Mouse (Mus musculus): ENCODE data around the gene Nfil3. TPM values are rescaled to one million over a fixed set of nuclear protein-coding genes. Genes with fewer than 3 reads are reported as not detected.

Nfil3 gene
- total and polyA plus RNA-seq, 2 experiments, result 6.2 to 7.9 TPM

DNA sequence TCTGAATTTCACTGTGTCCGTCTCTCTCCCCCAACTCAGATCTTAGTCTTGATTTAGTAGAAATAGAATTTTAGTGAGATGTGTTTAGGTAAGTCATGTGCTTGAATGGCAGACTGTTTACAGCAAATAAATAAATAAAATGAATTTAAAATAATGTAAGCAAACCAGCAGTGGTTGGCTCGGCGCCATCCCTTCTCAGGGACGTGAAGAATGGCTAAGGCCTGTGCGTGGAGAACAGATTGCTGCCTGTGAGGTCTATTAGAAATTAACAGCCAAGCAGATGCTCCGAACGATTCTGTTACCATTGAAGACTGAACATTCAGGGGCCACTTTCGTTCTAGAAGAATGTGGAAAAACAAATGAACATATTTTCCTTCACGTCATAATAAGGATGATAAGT lies 35.1 kb downstream of the Nfil3 start:
- DNase-seq (ENCODE audit: extremely low read depth, low read depth, low spot score), result no peak
- no peaks in the 10 kb centered on the region for H3K79me2 ChIP-seq (ENCODE audit: control insufficient read depth, insufficient read depth, low read length)
- no peaks in the 10 kb centered on the region for H3K36me3 ChIP-seq (ENCODE audit: control insufficient read depth, insufficient read depth, low read length)
- 92% methylated on average over 9 of the region's 9 CpGs for WGBS
- no peaks in the 10 kb centered on the region for H3K27me3 ChIP-seq (ENCODE audit: control insufficient read depth, insufficient read depth, low read length)
- no peak overlapping the region for H3K27ac ChIP-seq (replicated peaks; ENCODE audit: insufficient read depth, low read depth, low read length)
- no peak overlapping the region for H3K4me3 ChIP-seq (ENCODE audit: insufficient read depth, low read depth, low read length)
- H3K9ac ChIP-seq (ENCODE audit: low read depth, low read length), result no peak overlapping the region
- no peaks in the 10 kb centered on the region for H3K4me1 ChIP-seq (ENCODE audit: control insufficient read depth, insufficient read depth, low read length)
- TF ChIP-seq CTCF (IDR thresholded peaks at IDR 0.05; ENCODE audit: low read depth, low read length) (no peak), POLR2A (IDR thresholded peaks at IDR 0.05; ENCODE audit: extremely low read depth, insufficient read depth, low read length) (no peak)

DNA sequence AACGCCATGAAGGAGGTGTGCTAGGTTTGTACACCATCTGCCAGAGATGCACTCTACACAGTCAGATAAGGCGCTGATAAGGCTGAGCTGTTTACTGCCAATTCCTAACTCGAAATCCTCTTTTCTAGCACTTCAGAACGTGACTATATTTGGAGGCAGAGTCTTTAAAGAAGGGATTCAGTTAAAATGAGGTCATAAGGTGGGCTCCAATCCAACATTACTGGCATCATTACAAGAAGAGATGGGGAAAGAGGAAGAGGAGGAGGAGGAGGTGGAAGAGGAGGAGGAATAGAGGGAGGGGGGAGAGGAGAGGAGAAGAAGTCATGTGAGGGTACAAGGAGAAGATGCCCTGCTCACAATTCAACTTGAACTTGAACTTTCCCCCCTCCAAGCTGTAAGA lies 36.8 kb downstream of the Nfil3 start:
- WGBS, result 68% methylated on average over 4 of the region's 4 CpGs
- H3K9ac ChIP-seq (ENCODE audit: low read depth, low read length), result no peak overlapping the region
- DNase-seq (ENCODE audit: extremely low read depth, low read depth, low spot score), result no peak
- H3K27me3 ChIP-seq (ENCODE audit: control insufficient read depth, insufficient read depth, low read length), result no peaks in the 10 kb centered on the region
- H3K36me3 ChIP-seq (ENCODE audit: control insufficient read depth, insufficient read depth, low read length), result no peaks in the 10 kb centered on the region
- TF ChIP-seq CTCF (IDR thresholded peaks at IDR 0.05; ENCODE audit: low read depth, low read length), result no peak
- TF ChIP-seq POLR2A (IDR thresholded peaks at IDR 0.05; ENCODE audit: extremely low read depth, insufficient read depth, low read length), result no peak
- no peaks in the 10 kb centered on the region for H3K79me2 ChIP-seq (ENCODE audit: control insufficient read depth, insufficient read depth, low read length)
- H3K27ac ChIP-seq (replicated peaks; ENCODE audit: insufficient read depth, low read depth, low read length), result no peak overlapping the region
- no peak overlapping the region for H3K4me3 ChIP-seq (ENCODE audit: insufficient read depth, low read depth, low read length)
- H3K4me1 ChIP-seq (ENCODE audit: control insufficient read depth, insufficient read depth, low read length), result no peaks in the 10 kb centered on the region

DNA sequence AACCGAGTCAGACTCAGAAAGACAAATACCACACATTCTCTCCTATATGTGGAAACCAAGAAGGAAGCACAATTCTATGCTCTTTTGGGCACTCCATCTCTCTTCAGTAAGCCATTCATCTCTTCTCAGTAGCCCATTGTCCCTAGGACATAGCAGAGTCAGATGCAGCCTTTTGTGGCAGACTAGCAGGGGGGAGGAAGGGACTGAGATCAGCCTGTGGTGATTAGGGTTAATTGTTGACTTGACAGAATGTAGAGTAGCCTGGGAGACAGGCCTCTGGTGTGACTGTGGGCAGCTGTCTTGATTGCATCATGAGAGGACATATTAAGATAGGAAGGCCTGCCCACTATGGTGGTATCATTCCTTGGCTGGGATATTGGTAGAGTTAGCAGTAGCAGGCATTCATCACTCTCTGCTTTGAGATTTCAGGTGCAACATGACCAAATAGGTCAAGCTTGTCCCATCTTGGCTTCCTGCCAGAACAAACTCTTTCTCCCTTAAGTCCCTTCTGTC lies 37.9 kb downstream of the Nfil3 start:
- no peak for TF ChIP-seq POLR2A (IDR thresholded peaks at IDR 0.05; ENCODE audit: extremely low read depth, insufficient read depth, low read length)
- TF ChIP-seq CTCF (IDR thresholded peaks at IDR 0.05; ENCODE audit: low read depth, low read length), result no peak
- DNase-seq (ENCODE audit: extremely low read depth, low read depth, low spot score), result peak; percentile 38
- Histone ChIP-seq H3K4me3 (ENCODE audit: insufficient read depth, low read depth, low read length) (no peak overlapping the region), H3K4me1 (ENCODE audit: control insufficient read depth, insufficient read depth, low read length) (no peaks in the 10 kb centered on the region), H3K27me3 (ENCODE audit: control insufficient read depth, insufficient read depth, low read length) (no peaks in the 10 kb centered on the region), H3K27ac (replicated peaks; ENCODE audit: insufficient read depth, low read depth, low read length) (no peak overlapping the region), H3K36me3 (ENCODE audit: control insufficient read depth, insufficient read depth, low read length) (no peaks in the 10 kb centered on the region), H3K79me2 (ENCODE audit: control insufficient read depth, insufficient read depth, low read length) (no peaks in the 10 kb centered on the region), H3K9ac (ENCODE audit: low read depth, low read length) (no peak overlapping the region)
- 93% methylated on average over 1 of the region's 1 CpGs for WGBS

DNA sequence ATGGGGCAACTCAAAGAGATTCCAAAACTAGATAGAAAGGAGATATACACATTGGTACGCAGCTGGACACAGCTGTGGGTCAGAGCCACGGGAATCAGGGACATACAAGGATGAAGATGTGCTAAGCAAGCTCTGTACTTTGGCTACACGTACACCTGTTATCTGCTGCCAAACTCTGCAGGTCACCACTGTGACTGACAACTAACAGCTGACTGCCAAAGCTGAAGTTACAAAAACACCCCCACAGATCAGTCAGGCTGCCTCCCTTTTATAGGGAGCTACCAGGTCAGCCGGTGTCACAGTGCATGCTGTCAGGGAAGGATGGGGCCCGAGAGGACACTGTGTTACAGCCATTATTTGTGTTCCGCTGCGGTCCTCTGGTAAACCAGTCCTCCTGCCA lies 39.9 kb downstream of the Nfil3 start:
- Histone ChIP-seq H3K79me2 (ENCODE audit: control insufficient read depth, insufficient read depth, low read length) (no peaks in the 10 kb centered on the region), H3K27ac (replicated peaks; ENCODE audit: insufficient read depth, low read depth, low read length) (no peak overlapping the region), H3K27me3 (ENCODE audit: control insufficient read depth, insufficient read depth, low read length) (no peaks in the 10 kb centered on the region), H3K36me3 (ENCODE audit: control insufficient read depth, insufficient read depth, low read length) (no peaks in the 10 kb centered on the region), H3K4me3 (ENCODE audit: insufficient read depth, low read depth, low read length) (no peak overlapping the region), H3K4me1 (ENCODE audit: control insufficient read depth, insufficient read depth, low read length) (no peaks in the 10 kb centered on the region), H3K9ac (ENCODE audit: low read depth, low read length) (no peak overlapping the region)
- DNase-seq (ENCODE audit: extremely low read depth, low read depth, low spot score), result peak; percentile 76
- 17% methylated on average over 7 of the region's 7 CpGs for WGBS
- TF ChIP-seq POLR2A (IDR thresholded peaks at IDR 0.05; ENCODE audit: extremely low read depth, insufficient read depth, low read length) (no peak), CTCF (IDR thresholded peaks at IDR 0.05; ENCODE audit: low read depth, low read length) (no peak)

DNA sequence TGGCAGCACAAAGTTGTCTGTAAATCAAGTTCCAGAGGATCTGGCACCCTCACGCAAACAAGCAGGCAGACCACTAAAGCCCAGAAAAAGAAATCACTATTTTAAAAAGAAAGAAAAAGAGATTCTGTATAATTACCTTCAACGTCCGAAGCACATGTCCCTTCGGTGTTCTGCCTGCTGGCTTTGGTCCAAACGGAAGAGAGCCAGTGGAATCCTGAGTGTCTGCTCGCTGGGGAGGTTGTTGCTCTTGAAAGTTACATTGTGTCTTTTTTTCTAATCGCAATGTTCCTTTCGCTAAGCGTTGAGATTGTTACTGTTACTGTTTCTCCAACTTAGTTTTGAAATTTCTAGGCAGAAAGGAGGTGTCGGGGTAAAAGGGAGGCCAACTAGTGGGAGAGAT lies 50.3 kb downstream of the Nfil3 start:
- no peak overlapping the region for H3K9ac ChIP-seq (ENCODE audit: low read depth, low read length)
- no peak for DNase-seq (ENCODE audit: extremely low read depth, low read depth, low spot score)
- H3K4me1 ChIP-seq (ENCODE audit: control insufficient read depth, insufficient read depth, low read length), result peaks cover 9% of the 10 kb centered on the region
- WGBS, result 65% methylated on average over 10 of the region's 10 CpGs
- H3K4me3 ChIP-seq (ENCODE audit: insufficient read depth, low read depth, low read length), result no peak overlapping the region
- no peaks in the 10 kb centered on the region for H3K36me3 ChIP-seq (ENCODE audit: control insufficient read depth, insufficient read depth, low read length)
- TF ChIP-seq CTCF (IDR thresholded peaks at IDR 0.05; ENCODE audit: low read depth, low read length) (no peak), POLR2A (IDR thresholded peaks at IDR 0.05; ENCODE audit: extremely low read depth, insufficient read depth, low read length) (no peak)
- no peaks in the 10 kb centered on the region for H3K27me3 ChIP-seq (ENCODE audit: control insufficient read depth, insufficient read depth, low read length)
- no peak overlapping the region for H3K27ac ChIP-seq (replicated peaks; ENCODE audit: insufficient read depth, low read depth, low read length)
- H3K79me2 ChIP-seq (ENCODE audit: control insufficient read depth, insufficient read depth, low read length), result peaks cover 26% of the 10 kb centered on the region

DNA sequence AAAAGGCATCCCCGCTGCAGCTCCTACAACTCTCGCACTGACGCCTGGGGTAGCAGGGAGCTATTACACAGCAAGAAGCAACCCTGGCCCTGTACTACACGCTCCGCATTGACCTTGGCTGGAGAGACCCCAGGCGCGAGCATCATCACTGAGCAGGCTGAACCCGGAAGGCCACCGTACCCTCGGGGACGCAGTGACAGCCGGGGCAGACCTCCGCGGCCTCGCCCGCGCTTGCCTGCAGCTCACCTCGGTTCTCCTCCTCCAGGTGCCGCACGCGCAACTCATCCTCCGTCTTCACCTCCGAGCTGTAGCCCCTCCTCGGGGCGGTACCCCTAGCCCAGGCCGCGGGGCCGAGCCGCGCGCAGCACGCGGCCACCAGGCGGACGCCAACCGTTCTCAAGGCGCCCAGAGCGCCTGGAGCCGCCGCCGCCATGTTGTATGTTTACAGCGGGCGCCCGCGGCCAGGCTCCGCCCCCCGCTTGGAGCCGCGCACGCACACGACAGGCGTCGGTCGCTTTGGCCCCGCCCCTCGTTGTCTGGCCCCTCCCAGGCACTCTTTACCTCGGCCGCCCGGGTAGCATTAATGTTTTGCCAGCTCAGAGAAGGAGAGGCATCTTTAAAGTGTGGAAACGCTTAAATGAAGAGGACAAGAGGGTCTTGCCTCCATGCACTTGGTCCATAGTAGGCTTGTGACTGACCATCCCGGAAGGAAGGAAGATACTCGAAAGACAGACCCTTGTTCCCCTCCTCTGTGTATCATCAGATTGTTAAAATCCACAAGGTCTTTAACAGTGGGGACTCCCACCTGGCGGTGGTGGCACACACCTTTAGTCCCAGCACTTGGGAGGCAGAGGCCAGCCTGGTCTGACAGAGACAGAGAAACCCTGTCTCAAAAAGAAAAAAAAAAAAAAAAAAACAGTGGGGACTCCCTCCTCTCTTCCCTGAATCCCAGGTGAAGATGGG lies 51.4 kb downstream of the Nfil3 start, which contains the start of gene Auh:
Gene Auh (minus strand): TSS at position 473 of the 963 bp plus-strand sequence.
- Histone ChIP-seq H3K27me3 (ENCODE audit: control insufficient read depth, insufficient read depth, low read length) (no peaks in the 10 kb centered on the region), H3K4me3 (ENCODE audit: insufficient read depth, low read depth, low read length) (peak within 1 kb of the TSS; percentile 96), H3K4me1 (ENCODE audit: control insufficient read depth, insufficient read depth, low read length) (peaks cover 9% of the 10 kb centered on the region), H3K27ac (replicated peaks; ENCODE audit: insufficient read depth, low read depth, low read length) (peak within 1 kb of the TSS; percentile 87), H3K9ac (ENCODE audit: low read depth, low read length) (peak within 1 kb of the TSS; percentile 98), H3K36me3 (ENCODE audit: control insufficient read depth, insufficient read depth, low read length) (no peaks in the 10 kb centered on the region), H3K79me2 (ENCODE audit: control insufficient read depth, insufficient read depth, low read length) (peaks cover 32% of the 10 kb centered on the region)
- DNase-seq (ENCODE audit: extremely low read depth, low read depth, low spot score), result peak; percentile 61
- under 1% methylated on average over 63 of the region's 63 CpGs for WGBS
- TF ChIP-seq POLR2A (IDR thresholded peaks at IDR 0.05; ENCODE audit: extremely low read depth, insufficient read depth, low read length) (peak; percentile 81; the same call in 1 of the 2 replicates), CTCF (IDR thresholded peaks at IDR 0.05; ENCODE audit: low read depth, low read length) (no peak)
